Mouse (Mus musculus): ENCODE measurements around the gene Uhrf2. TPM values are rescaled to one million over a fixed set of nuclear protein-coding genes. Genes with fewer than 3 reads are reported as not detected.

Gene Uhrf2
- total RNA-seq, 1 experiment, result 46.2 TPM

GRCm38 (mm10) chr19:30051479-30051878 lies 21.2 kb downstream of the Uhrf2 start:
- DNase-seq (ENCODE audit: low read depth, low spot score), result no peak
- in situ Hi-C loops (cut with MboI; ENCODE audit: low sequenced_read_pairs in 2 of 2, unreplicated experiment in 2 of 2), result no loop called here
- Histone ChIP-seq H3K4me3 (ENCODE audit: insufficient read depth in 1 of 2, low read depth in 1 of 2, low read length in 2 of 2, poor library complexity in 1 of 2, severe bottlenecking in 1 of 2) (no peak overlapping the region), H3K9me3 (ENCODE audit: control insufficient read depth, insufficient read depth, low read depth, low read length) (no peaks in the 10 kb centered on the region), H3K4me1 (ENCODE audit: control insufficient read depth in 2 of 2, insufficient read depth in 2 of 2, low read length in 2 of 2, poor library complexity in 1 of 2) (0 out of 4 replicates have a peak, but pooled peaks cover 0 to 1% of the 10 kb centered on the region in 2 experiments), H3K36me3 (ENCODE audit: control insufficient read depth, insufficient read depth, low read length, poor library complexity, severe bottlenecking) (peaks cover 4% of the 10 kb centered on the region; the same call in 1 of the 2 replicates), H3K27ac (ENCODE audit: insufficient read depth, low read depth, low read length, poor library complexity, severe bottlenecking) (no peak overlapping the region), H3K9ac (ENCODE audit: insufficient read depth, low read depth, low read length, poor library complexity, severe bottlenecking) (no peak overlapping the region)
- TF ChIP-seq MAFK (IDR thresholded peaks at IDR 0.05; ENCODE audit: insufficient read depth, low read depth, low read length) (no peak), ZNF384 (IDR thresholded peaks at IDR 0.05; ENCODE audit: low read depth, low read length) (no peak), ZC3H11A (IDR thresholded peaks at IDR 0.05; ENCODE audit: borderline replicate concordance, low read depth, low read length) (no peak), HCFC1 (IDR thresholded peaks at IDR 0.05; ENCODE audit: borderline replicate concordance, insufficient read depth, low read length) (no peak), CHD2 (IDR thresholded peaks at IDR 0.05; ENCODE audit: low read depth, low read length) (no peak)

GRCm38 (mm10) chr19:30054218-30054617 lies 23.9 kb downstream of the Uhrf2 start:
- no peak for TF ChIP-seq ZC3H11A (IDR thresholded peaks at IDR 0.05; ENCODE audit: borderline replicate concordance, low read depth, low read length)
- no peak for TF ChIP-seq ZNF384 (IDR thresholded peaks at IDR 0.05; ENCODE audit: low read depth, low read length)
- TF ChIP-seq MAFK (IDR thresholded peaks at IDR 0.05; ENCODE audit: insufficient read depth, low read depth, low read length), result no peak
- TF ChIP-seq HCFC1 (IDR thresholded peaks at IDR 0.05; ENCODE audit: borderline replicate concordance, insufficient read depth, low read length), result no peak
- TF ChIP-seq CHD2 (IDR thresholded peaks at IDR 0.05; ENCODE audit: low read depth, low read length), result no peak
- no peak overlapping the region for H3K27ac ChIP-seq (ENCODE audit: insufficient read depth, low read depth, low read length, poor library complexity, severe bottlenecking)
- no peaks in the 10 kb centered on the region for H3K9me3 ChIP-seq (ENCODE audit: control insufficient read depth, insufficient read depth, low read depth, low read length)
- no peak for DNase-seq (ENCODE audit: low read depth, low spot score)
- no peaks in the 10 kb centered on the region for H3K36me3 ChIP-seq (ENCODE audit: control insufficient read depth, insufficient read depth, low read length, poor library complexity, severe bottlenecking)
- no peak overlapping the region for H3K4me3 ChIP-seq (ENCODE audit: insufficient read depth in 1 of 2, low read depth in 1 of 2, low read length in 2 of 2, poor library complexity in 1 of 2, severe bottlenecking in 1 of 2)
- H3K9ac ChIP-seq (ENCODE audit: insufficient read depth, low read depth, low read length, poor library complexity, severe bottlenecking), result no peak overlapping the region
- H3K4me1 ChIP-seq (ENCODE audit: control insufficient read depth in 2 of 2, insufficient read depth in 2 of 2, low read length in 2 of 2, poor library complexity in 1 of 2), result no peaks in the 10 kb centered on the region
- in situ Hi-C loops (cut with MboI; ENCODE audit: low sequenced_read_pairs in 2 of 2, unreplicated experiment in 2 of 2), result no loop called here

GRCm38 (mm10) chr19:30065797-30066196 lies 35.5 kb downstream of the Uhrf2 start:
- H3K36me3 ChIP-seq (ENCODE audit: control insufficient read depth, insufficient read depth, low read length, poor library complexity, severe bottlenecking), result no peaks in the 10 kb centered on the region
- H3K27ac ChIP-seq (ENCODE audit: insufficient read depth, low read depth, low read length, poor library complexity, severe bottlenecking), result no peak overlapping the region
- in situ Hi-C loops (cut with MboI; ENCODE audit: low sequenced_read_pairs in 2 of 2, unreplicated experiment in 2 of 2), result no loop called here
- no peaks in the 10 kb centered on the region for H3K9me3 ChIP-seq (ENCODE audit: control insufficient read depth, insufficient read depth, low read depth, low read length)
- DNase-seq (ENCODE audit: low read depth, low spot score), result no peak
- H3K4me1 ChIP-seq (ENCODE audit: control insufficient read depth in 2 of 2, insufficient read depth in 2 of 2, low read length in 2 of 2, poor library complexity in 1 of 2), result no peaks in the 10 kb centered on the region
- no peak overlapping the region for H3K4me3 ChIP-seq (ENCODE audit: insufficient read depth in 1 of 2, low read depth in 1 of 2, low read length in 2 of 2, poor library complexity in 1 of 2, severe bottlenecking in 1 of 2)
- H3K9ac ChIP-seq (ENCODE audit: insufficient read depth, low read depth, low read length, poor library complexity, severe bottlenecking), result no peak overlapping the region
- TF ChIP-seq CHD2 (IDR thresholded peaks at IDR 0.05; ENCODE audit: low read depth, low read length) (no peak), ZC3H11A (IDR thresholded peaks at IDR 0.05; ENCODE audit: borderline replicate concordance, low read depth, low read length) (no peak), ZNF384 (IDR thresholded peaks at IDR 0.05; ENCODE audit: low read depth, low read length) (no peak), MAFK (IDR thresholded peaks at IDR 0.05; ENCODE audit: insufficient read depth, low read depth, low read length) (no peak), HCFC1 (IDR thresholded peaks at IDR 0.05; ENCODE audit: borderline replicate concordance, insufficient read depth, low read length) (no peak)

- Histone ChIP-seq H3K27ac (ENCODE audit: insufficient read depth, low read depth, low read length, poor library complexity, severe bottlenecking) (no peak overlapping the region), H3K36me3 (ENCODE audit: control insufficient read depth, insufficient read depth, low read length, poor library complexity, severe bottlenecking) (peaks cover 5% of the 10 kb centered on the region), H3K4me3 (ENCODE audit: insufficient read depth in 1 of 2, low read depth in 1 of 2, low read length in 2 of 2, poor library complexity in 1 of 2, severe bottlenecking in 1 of 2) (no peak overlapping the region), H3K9me3 (ENCODE audit: control insufficient read depth, insufficient read depth, low read depth, low read length) (no peaks in the 10 kb centered on the region), H3K4me1 (ENCODE audit: control insufficient read depth in 2 of 2, insufficient read depth in 2 of 2, low read length in 2 of 2, poor library complexity in 1 of 2) (no peaks in the 10 kb centered on the region), H3K9ac (ENCODE audit: insufficient read depth, low read depth, low read length, poor library complexity, severe bottlenecking) (no peak overlapping the region)
- no peak for DNase-seq (ENCODE audit: low read depth, low spot score)
- TF ChIP-seq MAFK (IDR thresholded peaks at IDR 0.05; ENCODE audit: insufficient read depth, low read depth, low read length), result no peak
- no peak for TF ChIP-seq CHD2 (IDR thresholded peaks at IDR 0.05; ENCODE audit: low read depth, low read length)
- TF ChIP-seq ZNF384 (IDR thresholded peaks at IDR 0.05; ENCODE audit: low read depth, low read length), result no peak
- TF ChIP-seq ZC3H11A (IDR thresholded peaks at IDR 0.05; ENCODE audit: borderline replicate concordance, low read depth, low read length), result no peak
- TF ChIP-seq HCFC1 (IDR thresholded peaks at IDR 0.05; ENCODE audit: borderline replicate concordance, insufficient read depth, low read length), result no peak
- in situ Hi-C loops (cut with MboI; ENCODE audit: low sequenced_read_pairs in 2 of 2, unreplicated experiment in 2 of 2), result no loop called here
Observed at GRCm38 (mm10) chr19:30090163-30090562, 59.9 kb downstream of the Uhrf2 start.
